Mouse (Mus musculus) forebrain, postnatal 0 days (tissue): ENCODE measurements at regions not wholly inside any gene's neighbourhood (a gene's known extent, or its start where the extent isn't known, plus 50 kb on each side); places are given as distances from the start of the nearest gene placed in this dataset.

Source experiments
- ATAC-seq: fragments of 200-750 bp; cut with Nextera tagmentation; 2 replicates; pipeline ENCODE4 v1.8.0; 2017; ENCODE audit warnings: mild to moderate bottlenecking, moderate library complexity
- DNase-seq: peaks from one replicate; pipeline ENCODE4 v3.0.0-alpha.2; 2015
- H3K27ac ChIP-seq: fragments of 300-500 bp; sonication (generic); 2 replicates; pipeline ENCODE4 v1.5.1; 2014; ENCODE audit warnings: low read depth, mild to moderate bottlenecking, antibody characterized with exemption, low read length, moderate library complexity, mixed read lengths
- H3K27me3 ChIP-seq: fragments of 300-500 bp; sonication (generic); 2 replicates; pipeline ENCODE4 v1.6.1; 2014; ENCODE audit warnings: mild to moderate bottlenecking, low read length, mixed read lengths; ENCODE audit not compliant: insufficient read depth
- H3K36me3 ChIP-seq: fragments of 300-500 bp; sonication (generic); 2 replicates; pipeline ENCODE4 v1.6.1; 2014; ENCODE audit warnings: mild to moderate bottlenecking, moderate library complexity; ENCODE audit not compliant: insufficient read depth
- H3K4me1 ChIP-seq: fragments of 300-500 bp; sonication (generic); 2 replicates; pipeline ENCODE4 v1.6.1; 2014; ENCODE audit warnings: antibody characterized with exemption; ENCODE audit not compliant: insufficient read depth
- H3K4me2 ChIP-seq: fragments of 300-500 bp; sonication (generic); 2 replicates; pipeline ENCODE4 v1.6.1; 2014; ENCODE audit warnings: low read depth, mild to moderate bottlenecking, moderate library complexity
- H3K4me3 ChIP-seq: fragments of 300-500 bp; sonication (generic); 2 replicates; pipeline ENCODE4 v1.5.1; 2014; ENCODE audit warnings: low read depth, low read length, mixed read lengths
- H3K9ac ChIP-seq: fragments of 300-500 bp; sonication (generic); 2 replicates; pipeline ENCODE4 v1.6.1; 2014; ENCODE audit warnings: mild to moderate bottlenecking
- H3K9me3 ChIP-seq: fragments of 300-500 bp; sonication (generic); 2 replicates; pipeline ENCODE4 v1.6.1; 2016; ENCODE audit warnings: low read length
- CTCF ChIP-seq: sonication (generic); IDR thresholded peaks from 2 replicates; pipeline ENCODE4 v1.5.1; 2016; ENCODE audit warnings: antibody characterized with exemption, control low read depth, low read depth
- WGBS: fragments of 180-500 bp; shearing (Covaris S2); extraction: QIAGEN DNeasy Blood & Tissue Kit; methylation state at CpG from one replicate; pipeline ENCODE4 v1.1.7; 2014; 5-methylcytosine and 5-hydroxymethylcytosine counted together

DNA sequence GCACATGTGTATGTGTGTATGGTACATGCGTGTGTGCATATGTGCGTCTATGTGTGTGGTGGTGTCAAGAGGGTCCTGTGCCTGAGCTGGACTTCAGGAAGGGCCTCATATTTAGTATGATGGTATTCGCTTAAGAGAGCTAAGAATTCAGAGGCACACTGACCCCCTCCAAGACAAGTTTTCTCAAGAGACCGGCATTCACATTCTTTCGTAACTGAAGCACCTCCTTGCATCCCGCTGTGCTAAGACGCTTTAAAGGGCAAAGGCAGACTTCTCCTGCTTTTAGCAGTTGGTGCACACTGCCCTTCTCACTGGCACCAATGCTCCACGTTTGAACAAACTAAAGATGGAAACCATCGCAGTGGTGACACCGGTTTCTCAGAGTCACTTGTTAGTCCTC is 110.3 kb upstream of the Shb start:
- TF ChIP-seq CTCF: no peak
- Histone ChIP-seq H3K4me1 (peaks cover 19% of the 10 kb centered on the region), H3K27me3 (no peaks in the 10 kb centered on the region), H3K4me2 (no peak overlapping the region), H3K4me3 (no peak overlapping the region), H3K27ac (no peak overlapping the region), H3K36me3 (no peaks in the 10 kb centered on the region), H3K9me3 (no peaks in the 10 kb centered on the region), H3K9ac (no peak overlapping the region)
- DNase-seq (no peak), ATAC-seq (no peak)
- WGBS: 77% methylated on average over 10 of the region's 10 CpGs

DNA sequence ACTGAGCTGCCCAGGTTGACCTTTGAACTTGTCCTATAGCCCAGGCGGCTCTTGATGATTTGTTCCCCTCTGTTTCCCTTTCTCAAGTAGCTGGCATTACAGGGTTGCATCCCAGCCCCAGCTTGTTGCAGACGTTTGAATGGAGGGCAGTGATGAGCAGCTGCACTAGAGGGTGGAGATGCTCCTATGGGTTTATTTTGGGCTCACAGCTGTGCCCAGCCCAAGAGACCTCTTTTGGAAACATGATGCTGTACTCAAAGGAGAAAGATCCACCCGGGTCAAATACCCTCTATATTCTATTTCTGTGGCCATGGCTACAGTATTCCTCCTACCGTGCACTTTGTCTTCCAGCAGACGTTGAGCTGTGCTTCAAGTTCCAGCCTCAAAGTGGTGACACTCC is 109.0 kb upstream of the Shb start:
- H3K36me3 ChIP-seq: no peaks in the 10 kb centered on the region
- no peaks in the 10 kb centered on the region for H3K9me3 ChIP-seq
- H3K27me3 ChIP-seq: no peaks in the 10 kb centered on the region
- H3K9ac ChIP-seq: no peak overlapping the region
- H3K4me3 ChIP-seq: no peak overlapping the region
- no peak for TF ChIP-seq CTCF
- peaks cover 19% of the 10 kb centered on the region for H3K4me1 ChIP-seq
- no peak for DNase-seq
- 65% methylated on average over 5 of the region's 5 CpGs for WGBS
- peak; percentile 44; the same call in 1 of the 2 replicates for ATAC-seq
- H3K4me2 ChIP-seq: no peak overlapping the region
- no peak overlapping the region for H3K27ac ChIP-seq

DNA sequence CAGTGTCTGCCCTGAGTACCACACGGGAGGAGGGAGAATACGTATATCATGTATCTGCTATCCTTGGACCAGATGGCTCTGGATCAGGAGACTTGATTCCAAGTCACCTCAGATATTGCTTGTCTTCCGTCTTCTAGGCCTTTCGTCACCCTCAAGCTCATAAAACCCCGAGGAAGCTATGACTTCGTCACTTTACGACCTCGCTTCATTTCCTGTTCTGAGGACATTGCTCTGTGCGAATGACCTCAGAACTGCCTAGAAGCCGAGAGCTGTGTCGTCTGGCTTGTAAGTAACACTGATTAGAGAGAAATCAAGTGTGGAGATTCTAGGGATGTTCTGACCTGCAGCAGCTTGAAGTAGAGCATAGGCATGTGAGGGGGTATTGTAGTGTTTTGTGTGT is 108.4 kb upstream of the Shb start:
- Histone ChIP-seq H3K27me3 (no peaks in the 10 kb centered on the region), H3K36me3 (no peaks in the 10 kb centered on the region), H3K4me1 (peaks cover 19% of the 10 kb centered on the region), H3K4me3 (no peak overlapping the region), H3K27ac (no peak overlapping the region), H3K9me3 (no peaks in the 10 kb centered on the region), H3K9ac (no peak overlapping the region), H3K4me2 (no peak overlapping the region)
- no peak for TF ChIP-seq CTCF
- DNase-seq (no peak), ATAC-seq (no peak)
- 78% methylated on average over 11 of the region's 11 CpGs for WGBS

DNA sequence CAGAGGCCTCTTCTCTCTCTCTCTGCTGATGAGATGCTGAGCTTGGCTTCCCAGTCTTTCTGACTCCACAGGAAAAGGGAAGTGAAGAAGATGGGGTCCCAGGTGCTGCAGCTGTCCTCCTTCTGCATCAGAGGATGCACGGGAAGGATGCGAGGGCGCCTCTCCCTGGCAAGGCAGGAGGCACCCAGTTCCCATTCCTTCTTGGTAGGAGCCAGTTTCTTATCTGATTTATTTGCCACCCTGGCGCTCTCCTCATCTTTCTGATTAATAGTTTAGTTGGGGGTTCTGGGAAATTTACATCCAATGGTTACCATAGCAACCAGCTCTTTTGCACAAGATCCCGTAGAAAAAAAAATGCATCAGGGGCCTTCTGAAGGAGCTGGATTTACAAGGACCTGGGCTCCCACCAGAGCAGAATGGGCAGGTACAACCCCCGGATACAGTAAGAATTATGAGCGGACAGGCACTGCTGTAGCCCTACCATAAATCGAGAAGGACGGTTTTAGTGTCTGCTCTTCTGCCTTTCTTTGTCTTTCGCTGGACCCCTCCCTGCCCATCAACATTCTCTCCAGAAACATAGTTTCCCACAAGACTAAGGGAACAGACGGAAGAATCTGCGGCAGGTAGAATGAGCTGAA is 107.2 kb upstream of the Shb start:
- Histone ChIP-seq H3K9ac (no peak overlapping the region), H3K4me1 (peaks cover 19% of the 10 kb centered on the region), H3K27ac (peak overlapping the region; percentile 79), H3K36me3 (no peaks in the 10 kb centered on the region), H3K9me3 (no peaks in the 10 kb centered on the region), H3K4me2 (no peak overlapping the region), H3K4me3 (no peak overlapping the region), H3K27me3 (no peaks in the 10 kb centered on the region)
- peak; percentile 8; the same call in 1 of the 2 replicates for TF ChIP-seq CTCF
- ATAC-seq (peak; percentile 68), DNase-seq (peak; percentile 67)
- WGBS: 63% methylated on average over 12 of the region's 12 CpGs

DNA sequence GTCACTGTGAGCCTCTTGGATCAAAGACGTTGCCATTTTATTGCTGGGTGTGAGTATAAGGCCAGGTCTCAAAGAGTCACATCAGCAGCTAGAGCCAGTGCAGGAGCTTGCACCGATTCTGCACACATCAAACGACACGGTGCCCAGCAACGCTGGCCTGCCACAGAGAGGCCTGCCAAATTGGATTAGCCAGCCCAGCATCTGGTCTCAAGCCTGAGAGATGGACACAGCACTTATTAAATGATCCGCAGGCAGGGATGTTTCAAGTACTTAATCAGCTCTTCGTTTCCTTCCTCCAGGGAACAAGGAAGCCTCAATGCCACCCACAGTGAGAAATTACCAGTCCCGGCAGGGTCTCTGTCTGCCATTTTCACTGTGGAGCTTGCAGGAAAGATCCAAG is 106.1 kb upstream of the Shb start:
- H3K27me3 ChIP-seq: no peaks in the 10 kb centered on the region
- H3K27ac ChIP-seq: no peak overlapping the region
- ATAC-seq: no peak

DNA sequence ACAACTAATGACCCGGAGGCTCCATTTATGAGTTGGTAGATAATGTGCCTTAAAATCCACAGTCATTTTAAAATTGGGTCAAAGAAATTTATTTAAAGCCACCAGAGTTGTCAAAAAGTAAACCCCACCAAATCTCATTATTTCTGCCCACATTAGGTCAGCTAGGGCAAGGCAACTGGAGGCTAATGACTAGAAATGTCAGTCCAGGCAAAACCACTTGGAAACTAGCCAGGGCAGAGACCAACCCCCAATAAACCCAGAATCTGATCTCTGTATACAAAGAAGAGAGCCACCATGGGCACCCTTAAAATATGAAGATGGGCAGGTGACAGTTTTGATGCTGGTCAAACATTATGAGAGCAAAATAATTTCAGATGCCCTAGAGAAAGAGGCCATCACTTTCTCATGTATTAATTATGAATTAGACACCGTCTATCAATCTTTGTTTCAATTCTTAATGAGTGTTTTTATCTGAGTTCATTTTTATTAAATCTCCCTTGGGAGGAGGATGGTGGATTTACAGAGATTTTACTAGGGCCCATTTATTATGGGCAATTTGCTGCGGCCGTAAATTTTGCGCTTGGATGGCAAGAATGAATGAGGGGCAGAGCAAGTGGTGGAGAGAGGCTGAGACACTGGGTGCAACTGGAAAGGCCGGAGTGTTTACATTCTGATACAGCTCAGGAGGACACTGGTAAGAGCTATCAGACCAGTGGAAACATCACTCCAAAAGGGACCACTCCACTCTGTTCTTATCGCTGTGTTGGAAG is 99.2 kb upstream of the Shb start:
- Histone ChIP-seq H3K27ac (no peak overlapping the region), H3K4me1 (no peaks in the 10 kb centered on the region), H3K27me3 (no peaks in the 10 kb centered on the region), H3K9ac (no peak overlapping the region), H3K9me3 (no peaks in the 10 kb centered on the region), H3K4me2 (no peak overlapping the region), H3K36me3 (no peaks in the 10 kb centered on the region), H3K4me3 (no peak overlapping the region)
- ATAC-seq: no peak
- WGBS: 42% methylated on average over 7 of the region's 7 CpGs
- no peak for DNase-seq
- TF ChIP-seq CTCF: no peak

More for the DNA sequence above, 106.1 kb upstream of the Shb start:
- Histone ChIP-seq H3K4me2 (no peak overlapping the region), H3K4me1 (peaks cover 19% of the 10 kb centered on the region), H3K4me3 (no peak overlapping the region), H3K9me3 (no peaks in the 10 kb centered on the region), H3K9ac (no peak overlapping the region), H3K36me3 (no peaks in the 10 kb centered on the region)
- TF ChIP-seq CTCF: no peak
- WGBS: 27% methylated on average over 8 of the region's 8 CpGs
- no peak for DNase-seq

DNA sequence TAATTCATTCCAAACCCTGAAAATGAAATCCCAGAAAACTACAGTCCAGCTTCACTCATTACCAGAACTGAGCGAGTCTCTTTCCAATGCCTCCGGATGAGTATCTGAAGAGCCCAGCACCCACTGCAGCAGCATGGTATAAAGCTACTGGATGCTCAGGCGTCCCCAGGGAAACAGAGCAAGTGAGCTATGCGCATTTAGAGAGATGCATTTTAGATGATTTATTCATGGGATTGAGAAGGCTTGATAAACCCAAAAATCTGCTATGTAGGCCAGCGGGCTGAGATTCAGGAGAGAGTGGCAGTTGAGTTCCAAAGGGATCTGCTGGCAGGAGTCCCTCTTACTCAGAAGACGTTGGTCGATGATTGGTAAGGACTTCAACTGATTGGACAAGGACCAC is 93.4 kb upstream of the Shb start:
- 47% methylated on average over 7 of the region's 7 CpGs for WGBS

More for the DNA sequence above, 93.4 kb upstream of the Shb start:
- H3K4me3 ChIP-seq: no peak overlapping the region
- H3K9ac ChIP-seq: no peak overlapping the region
- no peaks in the 10 kb centered on the region for H3K9me3 ChIP-seq
- H3K4me2 ChIP-seq: no peak overlapping the region
- no peaks in the 10 kb centered on the region for H3K36me3 ChIP-seq
- H3K27me3 ChIP-seq: no peaks in the 10 kb centered on the region
- ATAC-seq (peak; percentile 86), DNase-seq (peak; percentile 67)
- no peak for TF ChIP-seq CTCF
- H3K4me1 ChIP-seq: no peaks in the 10 kb centered on the region
- no peak overlapping the region for H3K27ac ChIP-seq
